Mouse (Mus musculus) midbrain, postnatal 0 days (tissue): ENCODE measurements around the gene 9230104L09Rik. TPM values are rescaled to one million over a fixed set of nuclear protein-coding genes. Genes with fewer than 3 reads are reported as not detected.

Experiments
- ATAC-seq: fragments of 200-750 bp; cut with Nextera tagmentation; 2 replicates; pipeline ENCODE4 v1.8.0; 2017; ENCODE audit warnings: moderate number of reproducible peaks, mild to moderate bottlenecking, moderate TSS enrichment, moderate library complexity; ENCODE audit not compliant: low FRiP score
- DNase-seq: peaks from one replicate; pipeline ENCODE4 v3.0.0-alpha.2; 2015; ENCODE audit warnings: low spot score
- H3K27ac ChIP-seq: fragments of 300-500 bp; sonication (generic); 2 replicates; pipeline ENCODE4 v1.5.1; 2014; ENCODE audit warnings: low read depth, mild to moderate bottlenecking, low read length, mixed read lengths
- H3K27me3 ChIP-seq: fragments of 300-500 bp; sonication (generic); 2 replicates; pipeline ENCODE4 v1.6.1; 2014; ENCODE audit warnings: low read length, control low read depth, mixed read lengths; ENCODE audit not compliant: insufficient read depth
- H3K36me3 ChIP-seq: fragments of 300-500 bp; sonication (generic); 2 replicates; pipeline ENCODE4 v1.6.1; 2014; ENCODE audit warnings: low read length, control low read depth, mixed read lengths; ENCODE audit not compliant: insufficient read depth
- H3K4me1 ChIP-seq: fragments of 300-500 bp; sonication (generic); 2 replicates; pipeline ENCODE4 v1.6.1; 2014; ENCODE audit warnings: mild to moderate bottlenecking, control low read depth, antibody characterized with exemption, low read length, mixed read lengths; ENCODE audit not compliant: insufficient read depth
- H3K4me2 ChIP-seq: fragments of 300-500 bp; sonication (generic); 2 replicates; pipeline ENCODE4 v1.6.1; 2014; ENCODE audit warnings: low read depth, mild to moderate bottlenecking, low read length, mixed read lengths; ENCODE audit not compliant: poor library complexity, severe bottlenecking
- H3K4me3 ChIP-seq: fragments of 300-500 bp; sonication (generic); 2 replicates; pipeline ENCODE4 v1.5.1; 2014; ENCODE audit warnings: low read depth, mild to moderate bottlenecking, low read length, moderate library complexity
- H3K9ac ChIP-seq: fragments of 300-500 bp; sonication (generic); replicated peaks from 2 replicates; pipeline ENCODE4 v1.6.1; 2014; ENCODE audit warnings: mild to moderate bottlenecking, low read length, moderate library complexity, mixed read lengths; ENCODE audit not compliant: poor library complexity, severe bottlenecking
- H3K9me3 ChIP-seq: fragments of 300-500 bp; sonication (generic); 2 replicates; pipeline ENCODE4 v1.6.1; 2016; ENCODE audit warnings: low read length, control low read depth
- CTCF ChIP-seq: IDR thresholded peaks from 2 replicates; pipeline ENCODE4 v1.5.1; 2016; ENCODE audit warnings: antibody characterized with exemption, mild to moderate bottlenecking
- WGBS: fragments of 180-500 bp; shearing (Covaris S2); extraction: QIAGEN DNeasy Blood & Tissue Kit; methylation state at CpG from one replicate; pipeline ENCODE4 v1.1.7; 2014; 5-methylcytosine and 5-hydroxymethylcytosine counted together
- polyA plus RNA-seq: library from polyadenylated mRNA; unstranded; fragments of >200 nt; fragmentation: Nextera tagmentation; extraction: Ambion mirVana; gene quantifications from 2 replicates; pipeline ENCODE4 v1.2.1, GENCODE M21; 2015
- total RNA-seq: library from RNA; depleted of rRNA; stranded (reverse); fragments of >200 nt; gene quantifications from 2 replicates; pipeline ENCODE4 v1.2.3, GENCODE M21; 2014

The 9230104L09Rik gene
- total and polyA plus RNA-seq, 2 experiments from 2014 or later = not detected

GRCm38 (mm10) chr2:148875335-148875811 lies 10.5 kb upstream of the 9230104L09Rik start, which contains the start of gene Cst3:
Gene Cst3, minus strand, starts transcription at chr2:148875692.
- H3K36me3 ChIP-seq = peaks cover 10% of the 10 kb centered on the region
- peak within 1 kb of the TSS; percentile 79 for H3K4me2 ChIP-seq
- 2% methylated on average over 14 of the region's 19 CpGs for WGBS

GRCm38 (mm10) chr2:148874617-148875334 lies 9.9 kb upstream of the 9230104L09Rik start:
- under 1% methylated on average over 34 of the region's 34 CpGs for WGBS
- DNase-seq = peak; percentile 64

More at GRCm38 (mm10) chr2:148875335-148875811, 10.5 kb upstream of the 9230104L09Rik start, which contains the start of gene Cst3:
- DNase-seq (peak; percentile 88), ATAC-seq (peak; percentile 95)
- peaks cover 22% of the 10 kb centered on the region for H3K4me1 ChIP-seq
- TF ChIP-seq CTCF = peak; percentile 64
- H3K27ac ChIP-seq = peak within 1 kb of the TSS; percentile 83
- H3K27me3 ChIP-seq = no peaks in the 10 kb centered on the region
- H3K9ac ChIP-seq = peak within 1 kb of the TSS; percentile 90
- H3K4me3 ChIP-seq = peak within 1 kb of the TSS; percentile 95
- H3K9me3 ChIP-seq = no peaks in the 10 kb centered on the region

GRCm38 (mm10) chr2:148874224-148874616 lies 9.4 kb upstream of the 9230104L09Rik start:
- DNase-seq = no peak
- H3K27ac ChIP-seq = 0 out of 2 replicates have a peak overlapping the region, but pooled peaks have one; percentile 83

More at GRCm38 (mm10) chr2:148874617-148875334, 9.9 kb upstream of the 9230104L09Rik start:
- Histone ChIP-seq H3K4me1 (peaks cover 22% of the 10 kb centered on the region), H3K9me3 (no peaks in the 10 kb centered on the region), H3K27ac (peak overlapping the region; percentile 83), H3K36me3 (peaks cover 10% of the 10 kb centered on the region), H3K9ac (peak overlapping the region; percentile 90), H3K4me3 (peak overlapping the region; percentile 95), H3K4me2 (peak overlapping the region; percentile 79), H3K27me3 (no peaks in the 10 kb centered on the region)
- no peak for TF ChIP-seq CTCF
- ATAC-seq = peak; percentile 54

GRCm38 (mm10) chr2:148872860-148873259 lies 8.0 kb upstream of the 9230104L09Rik start:
- H3K27ac ChIP-seq = no peak overlapping the region
- ATAC-seq = no peak
- whole genome bisulfite sequencing = 75% methylated on average over 4 of the region's 4 CpGs

More at GRCm38 (mm10) chr2:148874224-148874616, 9.4 kb upstream of the 9230104L09Rik start:
- Histone ChIP-seq H3K27me3 (no peaks in the 10 kb centered on the region), H3K36me3 (peaks cover 10% of the 10 kb centered on the region), H3K9me3 (no peaks in the 10 kb centered on the region), H3K4me3 (peak overlapping the region; percentile 95), H3K9ac (peak overlapping the region; percentile 90), H3K4me1 (peaks cover 22% of the 10 kb centered on the region), H3K4me2 (peak overlapping the region; percentile 79)
- TF ChIP-seq CTCF = no peak
- ATAC-seq = peak; percentile 22; the same call in 1 of the 2 replicates
- 40% methylated on average over 3 of the region's 3 CpGs for WGBS

GRCm38 (mm10) chr2:148870526-148870925 lies 5.7 kb upstream of the 9230104L09Rik start:
- H3K27me3 ChIP-seq = no peaks in the 10 kb centered on the region
- no peaks in the 10 kb centered on the region for H3K9me3 ChIP-seq
- H3K9ac ChIP-seq = no peak overlapping the region
- H3K4me3 ChIP-seq = no peak overlapping the region
- WGBS = 90% methylated on average over 3 of the region's 3 CpGs
- peaks cover 10% of the 10 kb centered on the region for H3K36me3 ChIP-seq
- DNase-seq (no peak), ATAC-seq (no peak)
- H3K4me2 ChIP-seq = no peak overlapping the region
- no peak for TF ChIP-seq CTCF
- no peak overlapping the region for H3K27ac ChIP-seq
- peaks cover 22% of the 10 kb centered on the region for H3K4me1 ChIP-seq

More at GRCm38 (mm10) chr2:148872860-148873259, 8.0 kb upstream of the 9230104L09Rik start:
- Histone ChIP-seq H3K36me3 (peaks cover 10% of the 10 kb centered on the region), H3K9me3 (no peaks in the 10 kb centered on the region), H3K9ac (no peak overlapping the region), H3K4me2 (peak overlapping the region; percentile 79), H3K4me3 (peak overlapping the region; percentile 95), H3K4me1 (peaks cover 22% of the 10 kb centered on the region), H3K27me3 (no peaks in the 10 kb centered on the region)
- TF ChIP-seq CTCF = no peak
- no peak for DNase-seq

- TF ChIP-seq CTCF = no peak
- Histone ChIP-seq H3K36me3 (peaks cover 10% of the 10 kb centered on the region), H3K4me3 (no peak overlapping the region), H3K27ac (no peak overlapping the region), H3K4me2 (no peak overlapping the region), H3K9ac (no peak overlapping the region), H3K4me1 (peaks cover 18% of the 10 kb centered on the region), H3K27me3 (no peaks in the 10 kb centered on the region), H3K9me3 (no peaks in the 10 kb centered on the region)
- 85% methylated on average over 1 of the region's 1 CpGs for WGBS
- DNase-seq (no peak), ATAC-seq (no peak)
Measured at GRCm38 (mm10) chr2:148868959-148869358, 4.1 kb upstream of the 9230104L09Rik start.
